Mouse (Mus musculus) embryonic facial prominence, embryonic 14.5 days (tissue): ENCODE measurements around the gene Rala. TPM values are rescaled to one million over a fixed set of nuclear protein-coding genes. Genes with fewer than 3 reads are reported as not detected.
"Not testable (repeated sequence)": the region's sequence is repeated elsewhere in the genome, so short reads cannot be mapped to it uniquely, and the experiment has no call there.

ENCODE experiments used
- ATAC-seq: fragments of 200-750 bp; cut with Nextera tagmentation; 2 replicates; pipeline ENCODE4 v1.8.0; 2017; ENCODE audit warnings: low read depth, moderate number of reproducible peaks, moderate TSS enrichment
- DNase-seq: peaks from one replicate; pipeline ENCODE4 v3.0.0-alpha.2; 2015; ENCODE audit warnings: low spot score
- H3K27ac ChIP-seq: fragments of 300-500 bp; sonication (generic); replicated peaks from 2 replicates; pipeline ENCODE4 v1.5.1; 2014; ENCODE audit warnings: low read depth, mild to moderate bottlenecking, low read length, moderate library complexity
- H3K27me3 ChIP-seq: fragments of 300-500 bp; sonication (generic); replicated peaks from 2 replicates; pipeline ENCODE4 v1.6.1; 2014; ENCODE audit warnings: low read length; ENCODE audit not compliant: control insufficient read depth, insufficient read depth
- H3K36me3 ChIP-seq: fragments of 300-500 bp; sonication (generic); 2 replicates; pipeline ENCODE4 v1.6.1; 2014; ENCODE audit warnings: low read length, mixed read lengths; ENCODE audit not compliant: control insufficient read depth, insufficient read depth
- H3K4me1 ChIP-seq: fragments of 300-500 bp; sonication (generic); 2 replicates; pipeline ENCODE4 v1.6.1; 2014; ENCODE audit warnings: antibody characterized with exemption, low read length; ENCODE audit not compliant: control insufficient read depth, insufficient read depth
- H3K4me2 ChIP-seq: fragments of 300-500 bp; sonication (generic); 2 replicates; pipeline ENCODE4 v1.6.1; 2014; ENCODE audit warnings: low read depth, mild to moderate bottlenecking, low read length, moderate library complexity, mixed read lengths
- H3K4me3 ChIP-seq: fragments of 300-500 bp; sonication (generic); 2 replicates; pipeline ENCODE4 v1.5.1; 2014; ENCODE audit warnings: low read depth, mild to moderate bottlenecking, low read length
- H3K9ac ChIP-seq: fragments of 300-500 bp; sonication (generic); 2 replicates; pipeline ENCODE4 v1.6.1; 2014; ENCODE audit warnings: low read depth, mild to moderate bottlenecking, low read length, moderate library complexity, mixed read lengths
- H3K9me3 ChIP-seq: fragments of 300-500 bp; sonication (generic); 2 replicates; pipeline ENCODE4 v1.6.1; 2016; ENCODE audit warnings: low read length; ENCODE audit not compliant: control insufficient read depth
- WGBS: fragments of 180-500 bp; shearing (Covaris S2); extraction: QIAGEN DNeasy Blood & Tissue Kit; methylation state at CpG from one replicate; pipeline ENCODE4 v1.1.7; 2014; 5-methylcytosine and 5-hydroxymethylcytosine counted together
- polyA plus RNA-seq: library from polyadenylated mRNA; unstranded; fragments of >200 nt; fragmentation: Nextera tagmentation; extraction: Ambion mirVana; gene quantifications from 2 replicates; pipeline ENCODE4 v1.2.1, GENCODE M21; 2014

Rala gene
- polyA plus RNA-seq, 1 experiment from 2014 or later, result 103 TPM

DNA sequence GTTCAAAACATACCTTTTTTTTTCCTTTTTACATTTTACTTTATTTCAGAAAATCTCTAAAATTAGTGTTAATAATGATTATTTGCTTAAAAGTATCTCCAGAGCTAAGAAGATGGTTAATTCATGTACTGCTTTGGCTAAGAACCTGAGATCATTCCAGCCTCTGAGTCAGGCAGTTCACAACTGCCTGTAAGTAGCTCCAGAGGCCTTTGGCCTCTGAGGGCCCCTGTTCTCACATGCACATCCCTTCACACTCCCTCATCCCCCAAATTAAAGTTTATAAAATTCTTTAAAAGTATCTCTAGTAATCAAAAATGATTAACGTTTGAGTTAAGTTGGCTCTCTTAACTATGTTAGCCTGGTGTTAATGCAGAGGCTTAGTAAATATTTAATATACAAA, 31.4 kb upstream of the Rala start:
- H3K27ac ChIP-seq, result no peak overlapping the region
- no peak overlapping the region for H3K9ac ChIP-seq
- H3K4me2 ChIP-seq, result no peak overlapping the region
- no peak for DNase-seq
- H3K27me3 ChIP-seq, result no peaks in the 10 kb centered on the region
- H3K4me3 ChIP-seq, result no peak overlapping the region
- 81% methylated on average over 1 of the region's 1 CpGs for WGBS
- ATAC-seq, result no peak
- H3K36me3 ChIP-seq, result no peaks in the 10 kb centered on the region
- no peaks in the 10 kb centered on the region for H3K4me1 ChIP-seq
- no peaks in the 10 kb centered on the region for H3K9me3 ChIP-seq

DNA sequence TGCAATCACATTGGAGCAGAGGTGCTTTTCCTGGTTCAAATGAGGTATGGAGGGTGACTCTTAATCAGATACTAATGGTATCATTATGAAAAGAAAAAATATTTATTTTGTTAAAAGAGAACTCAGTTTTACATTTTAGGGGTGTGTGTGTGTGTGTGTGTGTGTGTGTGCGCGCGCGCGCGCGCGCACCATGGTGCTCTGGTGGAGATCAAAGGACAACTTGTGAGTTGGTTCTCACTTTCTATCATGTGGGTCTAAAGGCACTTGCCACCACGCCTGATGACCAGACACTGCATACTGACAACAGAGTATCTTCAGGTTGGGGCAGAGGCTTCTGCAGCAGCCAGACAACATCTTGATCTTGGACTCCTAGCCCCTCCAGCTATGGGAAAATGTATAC, 30.7 kb upstream of the Rala start:
- H3K4me3 ChIP-seq, result no peak overlapping the region
- H3K4me1 ChIP-seq, result no peaks in the 10 kb centered on the region
- ATAC-seq (no peak), DNase-seq (no peak)
- H3K27me3 ChIP-seq, result no peaks in the 10 kb centered on the region
- no peak overlapping the region for H3K9ac ChIP-seq
- no peak overlapping the region for H3K27ac ChIP-seq
- H3K4me2 ChIP-seq, result no peak overlapping the region
- 95% methylated on average over 9 of the region's 9 CpGs for WGBS
- H3K36me3 ChIP-seq, result no peaks in the 10 kb centered on the region
- H3K9me3 ChIP-seq, result no peaks in the 10 kb centered on the region

DNA sequence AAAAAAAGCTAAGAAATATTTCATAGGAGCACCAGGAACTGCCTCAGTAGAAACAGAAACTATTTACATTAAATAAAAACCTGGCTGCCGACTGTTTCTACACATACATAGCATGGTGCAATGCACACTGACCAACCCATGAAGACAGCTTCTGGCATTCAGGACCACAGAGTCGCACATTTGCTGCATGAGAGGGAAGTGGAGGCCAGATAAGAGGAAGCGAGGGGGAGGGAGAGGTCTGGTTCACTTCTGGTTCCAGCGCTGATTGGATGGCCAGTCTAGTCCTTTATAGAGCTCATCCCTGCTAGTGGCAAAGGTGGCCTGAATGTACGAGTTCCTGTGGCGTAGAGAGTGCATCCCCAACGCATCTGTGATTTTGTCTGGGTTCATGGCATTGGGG, 16.6 kb upstream of the Rala start:
- Histone ChIP-seq H3K27me3 (no peaks in the 10 kb centered on the region), H3K36me3 (no peaks in the 10 kb centered on the region), H3K4me1 (no peaks in the 10 kb centered on the region), H3K9ac (no peak overlapping the region), H3K27ac (no peak overlapping the region), H3K4me2 (no peak overlapping the region), H3K4me3 (no peak overlapping the region), H3K9me3 (no peaks in the 10 kb centered on the region)
- 85% methylated on average over 7 of the region's 7 CpGs for WGBS
- no peak for ATAC-seq
- no peak for DNase-seq

DNA sequence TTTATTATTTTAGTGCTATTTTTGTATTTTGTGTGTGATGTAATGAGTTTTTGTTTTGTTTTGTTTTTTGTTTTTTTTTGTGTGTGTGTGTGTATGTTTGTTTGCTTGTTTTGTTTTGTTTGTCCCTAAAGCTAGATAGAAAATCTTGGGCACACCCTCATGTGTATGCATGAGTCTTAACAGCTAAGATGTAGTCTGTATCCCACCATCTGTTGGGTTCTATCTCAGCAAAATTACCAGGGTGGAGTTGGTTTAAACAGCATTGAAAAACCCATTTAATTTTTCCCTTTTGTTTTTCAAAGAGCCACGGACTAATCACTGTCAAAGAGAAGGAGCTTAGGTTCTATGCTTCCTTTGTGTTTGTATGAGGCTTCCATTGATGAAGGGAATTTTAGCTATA, 10.2 kb upstream of the Rala start:
- Histone ChIP-seq H3K27me3 (no peaks in the 10 kb centered on the region), H3K27ac (no peak overlapping the region), H3K4me3 (no peak overlapping the region), H3K36me3 (no peaks in the 10 kb centered on the region), H3K9ac (no peak overlapping the region), H3K9me3 (no peaks in the 10 kb centered on the region), H3K4me2 (no peak overlapping the region), H3K4me1 (no peaks in the 10 kb centered on the region)
- WGBS, result 51% methylated on average over 1 of the region's 1 CpGs
- ATAC-seq (no peak), DNase-seq (no peak)

DNA sequence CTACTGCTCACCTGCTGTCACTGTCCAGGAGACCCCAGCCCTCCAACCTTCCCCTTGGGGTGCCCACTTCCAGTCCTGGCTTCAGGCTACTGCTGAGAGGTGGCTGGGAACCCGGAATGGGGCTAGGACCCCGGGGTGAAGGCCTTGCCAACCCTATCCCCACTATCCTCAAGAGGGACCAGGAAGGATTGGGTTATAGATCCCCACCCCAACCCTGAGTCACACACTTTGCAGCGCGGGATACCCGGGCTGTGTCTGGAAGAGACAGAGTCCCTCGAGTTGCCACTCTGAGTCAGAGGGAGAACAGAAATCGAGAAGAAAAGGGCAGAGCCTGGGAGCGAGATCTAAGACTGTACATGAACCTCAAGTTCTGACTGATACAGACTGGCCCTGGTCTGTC, 6.5 kb upstream of the Rala start:
- not testable (repeated sequence) for DNase-seq, H3K4me3 ChIP-seq, ATAC-seq, H3K27ac ChIP-seq, H3K9me3 ChIP-seq, H3K36me3 ChIP-seq, H3K4me2 ChIP-seq, H3K27me3 ChIP-seq, H3K9ac ChIP-seq, H3K4me1 ChIP-seq
- WGBS, result 96% methylated on average over 8 of the region's 8 CpGs

DNA sequence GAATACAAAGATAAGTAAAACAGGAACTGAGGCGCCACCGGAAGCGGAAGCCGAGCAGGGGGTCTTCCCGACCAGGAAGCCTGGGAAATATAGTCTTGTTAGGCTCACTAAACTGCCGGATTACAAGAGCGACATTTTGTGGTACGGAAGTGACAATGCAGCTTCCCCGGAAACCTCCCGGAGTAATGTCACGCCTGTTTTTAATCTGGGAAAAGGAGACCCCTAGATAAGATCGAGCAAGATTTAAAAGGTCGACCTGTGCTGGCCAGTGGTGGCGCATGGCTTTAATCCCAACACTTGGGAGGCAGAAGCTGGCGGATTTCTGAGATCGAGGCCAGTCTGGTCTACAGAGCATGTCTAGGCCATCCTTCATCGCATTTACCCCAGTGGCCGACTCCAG, 5.5 kb upstream of the Rala start:
- 74% methylated on average over 18 of the region's 18 CpGs for WGBS
- peaks cover 3% of the 10 kb centered on the region; the same call in 1 of the 2 replicates for H3K4me1 ChIP-seq
- H3K4me3 ChIP-seq, result no peak overlapping the region
- no peak overlapping the region for H3K27ac ChIP-seq
- H3K27me3 ChIP-seq, result no peaks in the 10 kb centered on the region; the same call in 1 of the 2 replicates
- H3K36me3 ChIP-seq, result no peaks in the 10 kb centered on the region
- no peaks in the 10 kb centered on the region for H3K9me3 ChIP-seq
- H3K4me2 ChIP-seq, result no peak overlapping the region
- no peak overlapping the region for H3K9ac ChIP-seq
- no peak for DNase-seq
- ATAC-seq, result no peak

DNA sequence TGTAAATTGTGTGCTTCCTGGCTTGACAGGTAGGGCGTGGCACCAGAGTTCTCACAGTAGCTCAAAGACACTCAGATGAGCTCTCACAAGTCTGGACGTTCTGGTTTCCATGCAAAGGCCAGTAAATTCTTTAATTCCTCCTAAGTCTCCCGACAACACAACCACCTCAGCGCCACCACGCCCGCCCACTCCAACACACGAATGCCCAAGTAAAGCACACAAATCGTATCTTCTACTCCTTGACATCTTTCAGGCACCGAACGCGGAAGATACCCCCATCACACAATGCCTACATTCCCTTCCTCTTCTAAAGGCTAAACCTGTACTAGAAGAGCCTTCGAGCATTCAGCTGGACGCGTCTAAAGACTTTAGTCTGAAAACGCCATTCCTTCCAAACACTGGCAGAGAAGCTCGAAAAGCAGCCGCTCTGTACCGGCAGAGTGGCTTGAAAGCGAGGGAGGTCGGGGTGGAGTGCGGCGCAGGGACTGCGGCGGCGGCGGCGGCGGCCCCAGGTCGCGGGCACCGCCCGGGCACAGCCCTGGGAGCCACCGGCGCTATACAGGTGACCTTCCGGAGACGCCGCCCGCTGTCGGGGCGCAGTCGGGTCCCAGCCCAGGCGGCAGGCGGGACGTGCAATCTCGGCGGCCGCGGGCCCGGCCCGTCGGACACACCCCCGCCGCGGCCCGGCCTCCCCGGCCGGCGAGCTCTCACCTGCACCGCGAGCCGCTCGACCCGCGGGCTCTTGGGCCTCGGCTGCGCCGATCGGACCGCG, 547 bp downstream of the Rala start:
- peak overlapping the region; percentile 93 for H3K4me3 ChIP-seq
- H3K36me3 ChIP-seq, result no peaks in the 10 kb centered on the region
- peak overlapping the region; percentile 75 for H3K4me2 ChIP-seq
- peak; percentile 81 for ATAC-seq
- 2% methylated on average over 18 of the region's 70 CpGs for WGBS
- H3K4me1 ChIP-seq, result peaks cover 9% of the 10 kb centered on the region
- H3K27ac ChIP-seq, result peak overlapping the region; percentile 92
- peak overlapping the region; percentile 92 for H3K9ac ChIP-seq
- DNase-seq, result peak; percentile 20
- no peaks in the 10 kb centered on the region for H3K9me3 ChIP-seq
- H3K27me3 ChIP-seq, result no peaks in the 10 kb centered on the region; the same call in 1 of the 2 replicates

DNA sequence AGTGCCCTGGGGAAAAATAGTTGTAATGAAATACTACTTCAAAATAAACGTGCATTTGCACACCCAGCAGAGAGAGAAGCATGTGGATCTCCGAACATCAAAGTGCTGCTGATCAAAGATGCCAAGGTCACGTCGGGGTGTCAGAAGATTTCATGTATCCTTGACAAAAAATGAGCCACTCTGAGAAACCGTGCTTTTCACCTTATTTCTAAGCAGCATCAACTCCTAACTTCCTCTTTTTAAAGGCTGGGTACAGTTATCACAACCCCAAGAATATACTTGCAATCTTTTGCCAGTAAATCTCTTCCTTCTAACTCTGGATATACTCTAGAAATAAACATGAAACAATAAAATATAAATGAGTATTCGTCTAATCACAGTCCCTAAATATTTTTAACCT, 1.7 kb downstream of the Rala start:
- no peaks in the 10 kb centered on the region for H3K36me3 ChIP-seq
- H3K4me3 ChIP-seq, result peak overlapping the region; percentile 93; the same call in 1 of the 2 replicates
- peak overlapping the region; percentile 75; the same call in 1 of the 2 replicates for H3K4me2 ChIP-seq
- DNase-seq (no peak), ATAC-seq (no peak)
- H3K27me3 ChIP-seq, result no peaks in the 10 kb centered on the region; the same call in 1 of the 2 replicates
- no peak overlapping the region for H3K9ac ChIP-seq
- peaks cover 9% of the 10 kb centered on the region for H3K4me1 ChIP-seq
- WGBS, result 53% methylated on average over 6 of the region's 6 CpGs
- no peak overlapping the region for H3K27ac ChIP-seq
- H3K9me3 ChIP-seq, result no peaks in the 10 kb centered on the region

DNA sequence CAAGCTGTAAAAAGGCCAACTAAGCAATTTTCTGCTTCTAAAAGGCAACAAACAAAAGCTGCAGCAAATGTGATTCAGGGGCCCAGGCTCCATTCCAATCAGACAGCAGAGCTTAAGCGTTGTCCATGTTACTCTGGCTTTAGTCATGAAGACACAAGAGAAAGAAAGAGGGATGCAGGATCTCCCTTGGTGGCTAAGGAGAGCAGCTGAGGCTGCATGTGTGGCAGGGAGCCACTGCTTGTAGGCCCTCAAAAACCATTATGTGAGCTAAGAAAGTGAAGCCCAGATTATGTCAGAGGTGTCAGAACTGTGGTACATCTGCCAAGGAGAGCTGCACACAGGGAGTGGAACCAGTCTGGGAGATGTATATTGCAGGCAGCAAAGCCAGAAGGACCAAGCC, 36.7 kb downstream of the Rala start:
- no peaks in the 10 kb centered on the region for H3K27me3 ChIP-seq
- no peak overlapping the region for H3K27ac ChIP-seq
- H3K4me3 ChIP-seq, result no peak overlapping the region
- H3K4me1 ChIP-seq, result no peaks in the 10 kb centered on the region
- 0 out of 2 replicates have a peak, but pooled peaks cover 5% of the 10 kb centered on the region for H3K36me3 ChIP-seq
- ATAC-seq (no peak), DNase-seq (no peak)
- H3K9ac ChIP-seq, result no peak overlapping the region
- WGBS, result 93% methylated on average over 1 of the region's 1 CpGs
- no peak overlapping the region for H3K4me2 ChIP-seq
- no peaks in the 10 kb centered on the region for H3K9me3 ChIP-seq
